Mouse (Mus musculus): ENCODE data around the gene Morn4. TPM values are rescaled to one million over a fixed set of nuclear protein-coding genes. Genes with fewer than 3 reads are reported as not detected.

Gene Morn4
- 29.0 and 30.0 TPM in 2 replicates for polyA plus RNA-seq (2015; fragmentation: Nextera tagmentation; extraction: Ambion mirVana)

GRCm38 (mm10) chr19:42086166-42086565 lies at the start of gene Morn4:
Gene Morn4 (minus strand): TSS chr19:42086357.
- peak; percentile 77 for ATAC-seq (ENCODE audit: insufficient number of reproducible peaks, low FRiP score, low TSS enrichment, low read depth)
- Histone ChIP-seq H3K27me3 (no peaks in the 10 kb centered on the region), H3K9ac (peak within 1 kb of the TSS; percentile 51), H3K9me3 (replicated peaks) (no peaks in the 10 kb centered on the region), H3K4me2 (replicated peaks) (peak within 1 kb of the TSS; percentile 90), H3K27ac (replicated peaks) (no peak within 1 kb of the TSS), H3K4me3 (replicated peaks) (peak within 1 kb of the TSS; percentile 74), H3K4me1 (peaks cover 15% of the 10 kb centered on the region), H3K36me3 (no peaks in the 10 kb centered on the region)
- 0% methylated on average over 21 of the region's 21 CpGs for WGBS

GRCm38 (mm10) chr19:42135070-42135469 lies 48.9 kb upstream of the Morn4 start:
- Histone ChIP-seq H3K4me3 (replicated peaks) (no peak overlapping the region), H3K27me3 (no peaks in the 10 kb centered on the region), H3K9me3 (replicated peaks) (no peaks in the 10 kb centered on the region), H3K9ac (no peak overlapping the region), H3K36me3 (no peaks in the 10 kb centered on the region), H3K27ac (replicated peaks) (no peak overlapping the region), H3K4me2 (replicated peaks) (no peak overlapping the region), H3K4me1 (peaks cover 23% of the 10 kb centered on the region)
- ATAC-seq (ENCODE audit: insufficient number of reproducible peaks, low FRiP score, low TSS enrichment, low read depth): no peak

GRCm38 (mm10) chr19:42131101-42131500 lies 44.9 kb upstream of the Morn4 start:
- H3K9me3 ChIP-seq (replicated peaks): no peaks in the 10 kb centered on the region
- H3K36me3 ChIP-seq: no peaks in the 10 kb centered on the region
- WGBS: 35% methylated on average over 5 of the region's 5 CpGs
- no peaks in the 10 kb centered on the region for H3K27me3 ChIP-seq
- no peak for ATAC-seq (ENCODE audit: insufficient number of reproducible peaks, low FRiP score, low TSS enrichment, low read depth)
- H3K4me3 ChIP-seq (replicated peaks): no peak overlapping the region
- no peak overlapping the region for H3K9ac ChIP-seq
- H3K4me1 ChIP-seq: peaks cover 52% of the 10 kb centered on the region
- H3K4me2 ChIP-seq (replicated peaks): no peak overlapping the region
- H3K27ac ChIP-seq (replicated peaks): peak overlapping the region; percentile 95

GRCm38 (mm10) chr19:42130294-42130606 lies 44.1 kb upstream of the Morn4 start:
- Histone ChIP-seq H3K27ac (replicated peaks) (peak overlapping the region; percentile 95), H3K4me1 (peaks cover 52% of the 10 kb centered on the region)
- no peak for ATAC-seq (ENCODE audit: insufficient number of reproducible peaks, low FRiP score, low TSS enrichment, low read depth)

GRCm38 (mm10) chr19:42129509-42130293 lies 43.5 kb upstream of the Morn4 start:
- 0 out of 2 replicates have a peak, but pooled peaks have one; percentile 0 for ATAC-seq (ENCODE audit: insufficient number of reproducible peaks, low FRiP score, low TSS enrichment, low read depth)
- peak overlapping the region; percentile 91 for H3K4me2 ChIP-seq (replicated peaks)
- WGBS: 24% methylated on average over 14 of the region's 14 CpGs
- peaks cover 5% of the 10 kb centered on the region; the same call in 1 of the 2 replicates for H3K36me3 ChIP-seq
- H3K4me3 ChIP-seq (replicated peaks): peak overlapping the region; percentile 63
- H3K9me3 ChIP-seq (replicated peaks): no peaks in the 10 kb centered on the region
- H3K9ac ChIP-seq: no peak overlapping the region
- peak overlapping the region; percentile 95 for H3K27ac ChIP-seq (replicated peaks)
- peaks cover 52% of the 10 kb centered on the region for H3K4me1 ChIP-seq
- no peaks in the 10 kb centered on the region for H3K27me3 ChIP-seq

More at GRCm38 (mm10) chr19:42130294-42130606, 44.1 kb upstream of the Morn4 start:
- WGBS: 61% methylated on average over 3 of the region's 3 CpGs
- H3K36me3 ChIP-seq: 0 out of 2 replicates have a peak, but pooled peaks cover under 1% of the 10 kb centered on the region
- H3K4me2 ChIP-seq (replicated peaks): no peak overlapping the region
- no peaks in the 10 kb centered on the region for H3K27me3 ChIP-seq
- no peak overlapping the region for H3K4me3 ChIP-seq (replicated peaks)
- no peak overlapping the region; the same call in 1 of the 2 replicates for H3K9ac ChIP-seq
- H3K9me3 ChIP-seq (replicated peaks): no peaks in the 10 kb centered on the region

GRCm38 (mm10) chr19:42128787-42129508 lies 42.8 kb upstream of the Morn4 start, which contains the start of gene Avpi1:
Gene Avpi1 (minus strand): TSS chr19:42129059.
- Histone ChIP-seq H3K4me1 (peaks cover 52% of the 10 kb centered on the region), H3K9me3 (replicated peaks) (no peaks in the 10 kb centered on the region), H3K4me2 (replicated peaks) (peak within 1 kb of the TSS; percentile 91), H3K9ac (peak within 1 kb of the TSS; percentile 82), H3K27me3 (no peaks in the 10 kb centered on the region), H3K36me3 (peaks cover 10% of the 10 kb centered on the region), H3K4me3 (replicated peaks) (peak within 1 kb of the TSS; percentile 63), H3K27ac (replicated peaks) (peak within 1 kb of the TSS; percentile 95)
- ATAC-seq (ENCODE audit: insufficient number of reproducible peaks, low FRiP score, low TSS enrichment, low read depth): peak; percentile 98
- under 1% methylated on average over 54 of the region's 54 CpGs for WGBS

GRCm38 (mm10) chr19:42128052-42128740 lies 42.0 kb upstream of the Morn4 start:
- peak overlapping the region; percentile 95 for H3K27ac ChIP-seq (replicated peaks)
- H3K4me3 ChIP-seq (replicated peaks): peak overlapping the region; percentile 63
- ATAC-seq (ENCODE audit: insufficient number of reproducible peaks, low FRiP score, low TSS enrichment, low read depth): no peak
- WGBS: 4% methylated on average over 23 of the region's 23 CpGs
- peaks cover 52% of the 10 kb centered on the region for H3K4me1 ChIP-seq
- H3K27me3 ChIP-seq: no peaks in the 10 kb centered on the region
- peak overlapping the region; percentile 82 for H3K9ac ChIP-seq
- peaks cover 18% of the 10 kb centered on the region for H3K36me3 ChIP-seq
- H3K4me2 ChIP-seq (replicated peaks): peak overlapping the region; percentile 91
- no peaks in the 10 kb centered on the region for H3K9me3 ChIP-seq (replicated peaks)

GRCm38 (mm10) chr19:42127024-42127423 lies 40.9 kb upstream of the Morn4 start:
- Histone ChIP-seq H3K4me2 (replicated peaks) (no peak overlapping the region; the same call in none of the 2 replicates), H3K27me3 (no peaks in the 10 kb centered on the region), H3K27ac (replicated peaks) (no peak overlapping the region), H3K4me3 (replicated peaks) (no peak overlapping the region), H3K36me3 (peaks cover 28% of the 10 kb centered on the region), H3K4me1 (peaks cover 49% of the 10 kb centered on the region), H3K9me3 (replicated peaks) (no peaks in the 10 kb centered on the region), H3K9ac (no peak overlapping the region)
- WGBS: 85% methylated on average over 5 of the region's 5 CpGs
- ATAC-seq (ENCODE audit: insufficient number of reproducible peaks, low FRiP score, low TSS enrichment, low read depth): no peak

GRCm38 (mm10) chr19:42126219-42126605 lies 40.1 kb upstream of the Morn4 start:
- H3K4me2 ChIP-seq (replicated peaks): no peak overlapping the region
- no peak overlapping the region for H3K4me3 ChIP-seq (replicated peaks)
- H3K36me3 ChIP-seq: peaks cover 36% of the 10 kb centered on the region
- no peak overlapping the region for H3K27ac ChIP-seq (replicated peaks)
- 88% methylated on average over 6 of the region's 6 CpGs for WGBS
- H3K9me3 ChIP-seq (replicated peaks): no peaks in the 10 kb centered on the region
- H3K27me3 ChIP-seq: no peaks in the 10 kb centered on the region
- no peak for ATAC-seq (ENCODE audit: insufficient number of reproducible peaks, low FRiP score, low TSS enrichment, low read depth)
- H3K4me1 ChIP-seq: peaks cover 43% of the 10 kb centered on the region
- H3K9ac ChIP-seq: no peak overlapping the region

- peaks cover 41% of the 10 kb centered on the region for H3K36me3 ChIP-seq
- no peak overlapping the region for H3K27ac ChIP-seq (replicated peaks)
- H3K9ac ChIP-seq: no peak overlapping the region
- no peak overlapping the region for H3K4me3 ChIP-seq (replicated peaks)
- H3K4me1 ChIP-seq: peaks cover 38% of the 10 kb centered on the region
- no peaks in the 10 kb centered on the region for H3K9me3 ChIP-seq (replicated peaks)
- 78% methylated on average over 11 of the region's 11 CpGs for WGBS
- no peak overlapping the region for H3K4me2 ChIP-seq (replicated peaks)
- ATAC-seq (ENCODE audit: insufficient number of reproducible peaks, low FRiP score, low TSS enrichment, low read depth): no peak
- no peaks in the 10 kb centered on the region for H3K27me3 ChIP-seq
These were observed 39.5 kb upstream of the Morn4 start for GRCm38 (mm10) chr19:42125501-42126218.

Measured in embryonic facial prominence, embryonic 15.5 days (tissue).